Mouse (Mus musculus): ENCODE measurements around the gene Gm128.

DNA sequence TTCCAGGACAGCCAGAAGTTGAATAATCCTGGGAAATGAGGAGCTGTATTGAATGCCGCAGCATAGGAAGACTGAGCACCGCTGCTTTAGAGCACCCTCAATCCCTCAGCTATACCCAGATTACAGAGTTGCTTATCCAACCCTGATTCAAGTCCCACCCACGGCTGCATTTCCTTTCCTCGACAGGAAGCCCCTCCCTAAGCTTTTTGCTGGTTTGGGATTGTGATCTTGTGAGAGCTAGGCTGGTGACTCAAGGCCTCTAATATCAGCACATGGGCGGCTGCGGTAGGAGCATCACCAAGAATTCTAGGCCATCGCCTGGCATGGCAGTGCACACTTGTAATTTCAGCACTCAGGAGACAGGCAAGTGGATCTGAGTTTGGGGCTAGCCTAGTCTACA, 45.1 kb upstream of the Gm128 start:
- TF ChIP-seq CTCF (IDR thresholded peaks at IDR 0.05; ENCODE audit: low read depth) (no peak), EP300 (IDR thresholded peaks at IDR 0.05; ENCODE audit: low read depth) (no peak)

All from liver, embryonic 14.5 days (tissue).